Mouse (Mus musculus) myocyte (in vitro differentiated cells): ENCODE measurements around the gene Adat1.
A peak's percentile ranks its signal among the peaks of the same experiment; 100 is the strongest.

Experiments
- CEBPB ChIP-seq: IDR thresholded peaks from 2 replicates; pipeline ENCODE4 v1.6.1; 2011; ENCODE audit warnings: mild to moderate bottlenecking, moderate library complexity; ENCODE audit not compliant: poor library complexity, insufficient read depth, severe bottlenecking
- E2F4 ChIP-seq: IDR thresholded peaks from one replicate; pipeline ENCODE4 v1.6.1; 2011; ENCODE audit warnings: mild to moderate bottlenecking, control low read depth, moderate library complexity; ENCODE audit not compliant: insufficient read depth
- MAX ChIP-seq: IDR thresholded peaks from one replicate; pipeline ENCODE4 v1.6.1; 2011; ENCODE audit warnings: low read depth, mild to moderate bottlenecking, control low read depth
- MYOD1 ChIP-seq, 3 experiments: IDR thresholded peaks; one replicate each; pipeline ENCODE4 v1.6.1; 2011; ENCODE audit warnings: control low read depth in 2 of 3, low read depth in 2 of 3, mild to moderate bottlenecking in 2 of 3, moderate library complexity in 1 of 3; ENCODE audit not compliant: insufficient read length in 2 of 3, control insufficient read depth in 1 of 3
- MYOG ChIP-seq, 3 experiments: IDR thresholded peaks; one replicate each; pipeline ENCODE4 v1.6.1; 2011; ENCODE audit warnings: control low read depth in 2 of 3, low read depth in 2 of 3, mild to moderate bottlenecking in 2 of 3; ENCODE audit not compliant: insufficient read length in 2 of 3, control insufficient read depth in 1 of 3, insufficient read depth in 1 of 3
- POLR2A ChIP-seq: IDR thresholded peaks from one replicate; pipeline ENCODE4 v1.6.1; 2011; ENCODE audit warnings: low read depth, mild to moderate bottlenecking, control low read depth, moderate library complexity; ENCODE audit not compliant: insufficient read length
- POLR2AphosphoS2 ChIP-seq: IDR thresholded peaks from one replicate; pipeline ENCODE4 v1.6.1; 2011; ENCODE audit warnings: low read depth, control low read depth; ENCODE audit not compliant: insufficient read length
- REST ChIP-seq: IDR thresholded peaks from one replicate; pipeline ENCODE4 v1.6.1; 2011; ENCODE audit warnings: mild to moderate bottlenecking, control low read depth, moderate library complexity; ENCODE audit not compliant: insufficient read depth, insufficient read length
- SRF ChIP-seq: IDR thresholded peaks from one replicate; pipeline ENCODE4 v1.6.1; 2011; ENCODE audit warnings: low read depth; ENCODE audit not compliant: control insufficient read depth, insufficient read length
- TCF12 ChIP-seq: IDR thresholded peaks from one replicate; pipeline ENCODE4 v1.6.1; 2011; ENCODE audit warnings: mild to moderate bottlenecking, control low read depth; ENCODE audit not compliant: poor library complexity, insufficient read depth, severe bottlenecking
- TCF3 ChIP-seq: IDR thresholded peaks from one replicate; pipeline ENCODE4 v1.6.1; 2011; ENCODE audit warnings: low read depth, control low read depth; ENCODE audit not compliant: insufficient read length
- USF1 ChIP-seq: IDR thresholded peaks from one replicate; pipeline ENCODE4 v1.6.1; 2011; ENCODE audit warnings: low read depth, mild to moderate bottlenecking, control low read depth, moderate library complexity

GRCm38 (mm10) chr8:111939516-111940142 lies 52.5 kb downstream of the Adat1 start:
- TF ChIP-seq POLR2A (no peak), USF1 (no peak), E2F4 (no peak), CEBPB (no peak), POLR2AphosphoS2 (no peak), SRF (no peak), REST (no peak), TCF12 (no peak), MAX (no peak), MYOG (IDR thresholded peaks at IDR 0.05; ENCODE audit: control insufficient read depth in 1 of 3, insufficient read depth in 1 of 3, insufficient read length in 2 of 3, low read depth in 2 of 3) (peak in 1 of 3 experiments; percentile 26), MYOD1 (IDR thresholded peaks at IDR 0.05; ENCODE audit: control insufficient read depth in 1 of 3, insufficient read length in 2 of 3, low read depth in 2 of 3) (peak in 1 of 3 experiments; percentile 32), TCF3 (no peak)
